In the genomic region with DNA sequence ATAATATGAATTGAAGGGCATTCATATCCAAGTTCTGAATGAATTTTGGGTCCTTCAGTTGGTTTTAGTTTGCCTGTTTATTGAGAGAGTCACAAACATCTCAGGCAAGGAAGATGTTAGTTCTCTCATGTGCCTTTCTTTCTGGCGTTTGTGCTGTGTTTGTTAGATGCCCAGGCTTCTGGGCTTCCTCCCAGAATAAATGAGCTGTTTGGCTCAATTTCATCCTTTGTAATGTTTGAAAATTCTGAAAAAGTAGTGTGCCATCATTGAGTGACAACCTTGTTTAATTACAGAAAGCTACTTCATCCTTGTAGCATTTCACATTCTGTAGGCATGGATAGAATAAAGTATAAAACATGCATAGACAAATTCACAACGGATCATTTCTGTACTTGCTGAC, we compare ENCODE assay signal across 6 mouse cellular contexts.
"Had no signal": no experiment of that assay in that cellular context is flagged by ENCODE, and none has a peak within 500 bp of the region (broad histone marks: within the 10 kb centered on the region; RNA-seq: fewer than 3 reads in every experiment).

No protein-coding gene starts in this region.

- ATAC-seq: midbrain, embryonic 13.5 days had no signal

- DNase-seq: kidney, postnatal 36 days; layer of hippocampus, postnatal 36 days; lung, adult 18-20 months; right cerebral cortex, adult 18-20 months; thymus, postnatal 4 days had no signal
